Mouse (Mus musculus) heart, postnatal 0 days (tissue): Measurements from ENCODE around the gene Zic1.

Source experiments
- CTCF ChIP-seq: IDR thresholded peaks from 2 replicates; pipeline ENCODE4 v1.5.1; 2016; ENCODE audit warnings: antibody characterized with exemption, control low read depth, low read depth
- EP300 ChIP-seq: IDR thresholded peaks from 2 replicates; pipeline ENCODE4 v1.6.1; 2016; ENCODE audit warnings: antibody characterized with exemption, low read depth

DNA sequence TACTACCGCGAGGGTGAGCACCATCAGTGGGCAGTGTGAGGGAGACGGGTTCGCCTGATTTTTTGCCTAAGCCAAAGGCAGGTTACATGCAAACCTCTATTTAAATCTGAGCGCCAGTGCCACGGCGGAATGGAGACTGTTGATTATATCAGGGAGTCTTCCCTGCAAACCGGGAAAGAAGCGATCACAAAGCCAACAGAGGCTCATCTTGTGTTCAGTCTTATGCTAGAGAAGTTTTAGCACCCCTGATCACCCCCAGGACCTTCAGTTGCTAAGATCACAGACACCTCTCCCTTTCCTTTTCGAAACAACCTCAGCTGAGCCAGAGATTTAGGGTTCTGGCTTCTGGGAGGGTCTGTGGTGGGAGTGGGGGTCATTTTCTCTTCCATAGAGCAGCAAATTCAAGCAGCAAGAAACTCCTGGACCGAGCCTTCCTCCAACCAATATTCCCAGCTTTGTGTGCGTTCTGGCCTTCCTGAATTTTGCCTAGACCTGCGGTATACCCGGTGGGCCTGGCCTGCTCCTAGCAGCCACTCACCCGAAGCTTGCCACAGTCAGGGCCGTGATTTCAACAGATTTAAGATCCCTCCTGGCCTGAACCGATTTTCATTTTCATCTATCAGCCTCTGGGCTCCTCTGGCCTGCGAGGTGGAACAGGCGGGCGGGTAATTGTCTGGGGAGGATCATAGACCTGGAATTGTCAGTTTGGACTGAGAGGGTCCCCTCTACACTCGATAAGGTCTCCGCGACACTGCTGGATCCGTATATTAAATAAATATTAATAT is 17.1 kb upstream of the Zic1 start:
- TF ChIP-seq CTCF (no peak), EP300 (no peak)
